Mouse (Mus musculus): Measurements from ENCODE around the gene Stard5. TPM values are rescaled to one million over a fixed set of nuclear protein-coding genes. Genes with fewer than 3 reads are reported as not detected.

The Stard5 gene
- polyA plus RNA-seq, 1 experiment from 2014 or later: 12.5 TPM

- no peak overlapping the region for H3K9ac ChIP-seq (ENCODE audit: low read depth, low read length)
- H3K36me3 ChIP-seq (ENCODE audit: control insufficient read depth, insufficient read depth, low read length): no peaks in the 10 kb centered on the region
- no peaks in the 10 kb centered on the region for H3K4me1 ChIP-seq (replicated peaks; ENCODE audit: control insufficient read depth, insufficient read depth, low read length)
- H3K4me3 ChIP-seq (ENCODE audit: low read depth, low read length): no peak overlapping the region
- no peak overlapping the region for H3K4me2 ChIP-seq (replicated peaks; ENCODE audit: low read depth, low read length)
- DNase-seq (ENCODE audit: low spot score): no peak
- WGBS: 87% methylated on average over 2 of the region's 2 CpGs
- H3K27me3 ChIP-seq (ENCODE audit: control insufficient read depth, insufficient read depth, low read length): no peaks in the 10 kb centered on the region
- ATAC-seq (ENCODE audit: low FRiP score): no peak
- no peak overlapping the region for H3K27ac ChIP-seq (ENCODE audit: low read depth, low read length)
- H3K9me3 ChIP-seq (ENCODE audit: control insufficient read depth, low read length): no peaks in the 10 kb centered on the region
Measured at GRCm38 (mm10) chr7:83653605-83654051, 21.9 kb downstream of the Stard5 start.

GRCm38 (mm10) chr7:83654196-83654595, 22.4 kb downstream of the Stard5 start:
- ATAC-seq (ENCODE audit: low FRiP score) (no peak), DNase-seq (ENCODE audit: low spot score) (no peak)
- Histone ChIP-seq H3K27ac (ENCODE audit: low read depth, low read length) (no peak overlapping the region), H3K36me3 (ENCODE audit: control insufficient read depth, insufficient read depth, low read length) (no peaks in the 10 kb centered on the region), H3K4me2 (replicated peaks; ENCODE audit: low read depth, low read length) (no peak overlapping the region), H3K9me3 (ENCODE audit: control insufficient read depth, low read length) (no peaks in the 10 kb centered on the region), H3K4me1 (replicated peaks; ENCODE audit: control insufficient read depth, insufficient read depth, low read length) (no peaks in the 10 kb centered on the region), H3K9ac (ENCODE audit: low read depth, low read length) (no peak overlapping the region), H3K4me3 (ENCODE audit: low read depth, low read length) (no peak overlapping the region), H3K27me3 (ENCODE audit: control insufficient read depth, insufficient read depth, low read length) (no peaks in the 10 kb centered on the region)
- WGBS: 88% methylated on average over 2 of the region's 2 CpGs

GRCm38 (mm10) chr7:83654938-83655630, 23.3 kb downstream of the Stard5 start:
- no peak for ATAC-seq (ENCODE audit: low FRiP score)
- Histone ChIP-seq H3K27me3 (ENCODE audit: control insufficient read depth, insufficient read depth, low read length) (no peaks in the 10 kb centered on the region), H3K9ac (ENCODE audit: low read depth, low read length) (no peak overlapping the region), H3K4me1 (replicated peaks; ENCODE audit: control insufficient read depth, insufficient read depth, low read length) (no peaks in the 10 kb centered on the region), H3K9me3 (ENCODE audit: control insufficient read depth, low read length) (no peaks in the 10 kb centered on the region), H3K36me3 (ENCODE audit: control insufficient read depth, insufficient read depth, low read length) (no peaks in the 10 kb centered on the region), H3K4me2 (replicated peaks; ENCODE audit: low read depth, low read length) (no peak overlapping the region), H3K27ac (ENCODE audit: low read depth, low read length) (no peak overlapping the region), H3K4me3 (ENCODE audit: low read depth, low read length) (no peak overlapping the region)
- DNase-seq (ENCODE audit: low spot score): no peak
- 67% methylated on average over 5 of the region's 5 CpGs for WGBS

GRCm38 (mm10) chr7:83658716-83659115, 27.0 kb downstream of the Stard5 start:
- WGBS: 60% methylated on average over 1 of the region's 1 CpGs
- no peak for ATAC-seq (ENCODE audit: low FRiP score)

GRCm38 (mm10) chr7:83659159-83660065, 27.7 kb downstream of the Stard5 start:
- DNase-seq (ENCODE audit: low spot score) (no peak), ATAC-seq (ENCODE audit: low FRiP score) (no peak)
- no peak overlapping the region for H3K4me2 ChIP-seq (replicated peaks; ENCODE audit: low read depth, low read length)
- 91% methylated on average over 9 of the region's 9 CpGs for WGBS
- no peaks in the 10 kb centered on the region for H3K4me1 ChIP-seq (replicated peaks; ENCODE audit: control insufficient read depth, insufficient read depth, low read length)
- H3K9me3 ChIP-seq (ENCODE audit: control insufficient read depth, low read length): no peaks in the 10 kb centered on the region
- no peak overlapping the region for H3K9ac ChIP-seq (ENCODE audit: low read depth, low read length)
- H3K27me3 ChIP-seq (ENCODE audit: control insufficient read depth, insufficient read depth, low read length): no peaks in the 10 kb centered on the region
- H3K36me3 ChIP-seq (ENCODE audit: control insufficient read depth, insufficient read depth, low read length): no peaks in the 10 kb centered on the region
- H3K4me3 ChIP-seq (ENCODE audit: low read depth, low read length): no peak overlapping the region
- H3K27ac ChIP-seq (ENCODE audit: low read depth, low read length): no peak overlapping the region

More at GRCm38 (mm10) chr7:83658716-83659115, 27.0 kb downstream of the Stard5 start:
- Histone ChIP-seq H3K4me2 (replicated peaks; ENCODE audit: low read depth, low read length) (no peak overlapping the region), H3K9ac (ENCODE audit: low read depth, low read length) (no peak overlapping the region), H3K36me3 (ENCODE audit: control insufficient read depth, insufficient read depth, low read length) (no peaks in the 10 kb centered on the region), H3K4me1 (replicated peaks; ENCODE audit: control insufficient read depth, insufficient read depth, low read length) (no peaks in the 10 kb centered on the region), H3K27me3 (ENCODE audit: control insufficient read depth, insufficient read depth, low read length) (no peaks in the 10 kb centered on the region), H3K27ac (ENCODE audit: low read depth, low read length) (no peak overlapping the region), H3K4me3 (ENCODE audit: low read depth, low read length) (no peak overlapping the region), H3K9me3 (ENCODE audit: control insufficient read depth, low read length) (no peaks in the 10 kb centered on the region)
- DNase-seq (ENCODE audit: low spot score): no peak

- H3K4me1 ChIP-seq (replicated peaks; ENCODE audit: control insufficient read depth, insufficient read depth, low read length): no peaks in the 10 kb centered on the region
- H3K4me3 ChIP-seq (ENCODE audit: low read depth, low read length): no peak overlapping the region
- H3K4me2 ChIP-seq (replicated peaks; ENCODE audit: low read depth, low read length): no peak overlapping the region
Measured at GRCm38 (mm10) chr7:83660273-83660691, 28.5 kb downstream of the Stard5 start.

GRCm38 (mm10) chr7:83661031-83661430, 29.3 kb downstream of the Stard5 start:
- no peak for ATAC-seq (ENCODE audit: low FRiP score)
- no peak overlapping the region for H3K4me3 ChIP-seq (ENCODE audit: low read depth, low read length)
- no peaks in the 10 kb centered on the region for H3K27me3 ChIP-seq (ENCODE audit: control insufficient read depth, insufficient read depth, low read length)
- no peaks in the 10 kb centered on the region for H3K4me1 ChIP-seq (replicated peaks; ENCODE audit: control insufficient read depth, insufficient read depth, low read length)
- no peak for DNase-seq (ENCODE audit: low spot score)
- no peaks in the 10 kb centered on the region for H3K36me3 ChIP-seq (ENCODE audit: control insufficient read depth, insufficient read depth, low read length)
- no peak overlapping the region for H3K4me2 ChIP-seq (replicated peaks; ENCODE audit: low read depth, low read length)
- H3K27ac ChIP-seq (ENCODE audit: low read depth, low read length): no peak overlapping the region
- H3K9ac ChIP-seq (ENCODE audit: low read depth, low read length): no peak overlapping the region
- 89% methylated on average over 10 of the region's 10 CpGs for WGBS
- H3K9me3 ChIP-seq (ENCODE audit: control insufficient read depth, low read length): no peaks in the 10 kb centered on the region

More at GRCm38 (mm10) chr7:83660273-83660691, 28.5 kb downstream of the Stard5 start:
- Histone ChIP-seq H3K36me3 (ENCODE audit: control insufficient read depth, insufficient read depth, low read length) (no peaks in the 10 kb centered on the region), H3K9ac (ENCODE audit: low read depth, low read length) (no peak overlapping the region), H3K27me3 (ENCODE audit: control insufficient read depth, insufficient read depth, low read length) (no peaks in the 10 kb centered on the region), H3K27ac (ENCODE audit: low read depth, low read length) (no peak overlapping the region), H3K9me3 (ENCODE audit: control insufficient read depth, low read length) (no peaks in the 10 kb centered on the region)
- DNase-seq (ENCODE audit: low spot score) (no peak), ATAC-seq (ENCODE audit: low FRiP score) (no peak)
- 91% methylated on average over 11 of the region's 11 CpGs for WGBS

GRCm38 (mm10) chr7:83661763-83662162, 30.0 kb downstream of the Stard5 start:
- no peaks in the 10 kb centered on the region for H3K9me3 ChIP-seq (ENCODE audit: control insufficient read depth, low read length)
- no peak overlapping the region for H3K4me3 ChIP-seq (ENCODE audit: low read depth, low read length)
- 96% methylated on average over 3 of the region's 3 CpGs for WGBS
- no peak overlapping the region for H3K27ac ChIP-seq (ENCODE audit: low read depth, low read length)
- H3K36me3 ChIP-seq (ENCODE audit: control insufficient read depth, insufficient read depth, low read length): no peaks in the 10 kb centered on the region
- no peaks in the 10 kb centered on the region for H3K27me3 ChIP-seq (ENCODE audit: control insufficient read depth, insufficient read depth, low read length)
- no peak overlapping the region for H3K4me2 ChIP-seq (replicated peaks; ENCODE audit: low read depth, low read length)
- DNase-seq (ENCODE audit: low spot score) (no peak), ATAC-seq (ENCODE audit: low FRiP score) (no peak)
- H3K9ac ChIP-seq (ENCODE audit: low read depth, low read length): no peak overlapping the region
- no peaks in the 10 kb centered on the region for H3K4me1 ChIP-seq (replicated peaks; ENCODE audit: control insufficient read depth, insufficient read depth, low read length)

Measured in hindbrain, embryonic 11.5 days (tissue).